Mouse (Mus musculus) cerebellum, adult 2 months (tissue): ENCODE data around the gene Traip.

Source experiments
- CTCF ChIP-seq: fragments of 200-500 bp; IDR thresholded peaks from 2 replicates; pipeline ENCODE4 v1.5.1; 2011; ENCODE audit warnings: low read depth, mild to moderate bottlenecking, control low read depth, low read length, moderate library complexity, borderline replicate concordance; ENCODE audit not compliant: insufficient read depth
- POLR2A ChIP-seq: fragments of 200-500 bp; IDR thresholded peaks from 2 replicates; pipeline ENCODE4 v1.6.1; 2011; ENCODE audit warnings: low read length, control low read depth, borderline replicate concordance; ENCODE audit not compliant: insufficient read depth

- TF ChIP-seq CTCF (no peak), POLR2A (no peak)
Measured at GRCm38 (mm10) chr9:107961881-107962280, 11.9 kb downstream of the Traip start.
